Mouse (Mus musculus) 416B (cell line): ENCODE measurements around the gene Arhgap40.
A peak's percentile ranks its signal among the peaks of the same experiment; 100 is the strongest.

Experiments
- DNase-seq: peaks from one replicate; pipeline ENCODE4 v3.0.0; 2011; ENCODE audit warnings: low read depth

Gene Arhgap40

GRCm38 (mm10) chr2:158550067-158550466 is 37.5 kb downstream of the Arhgap40 start:
- peak; percentile 73 for DNase-seq

DNA sequence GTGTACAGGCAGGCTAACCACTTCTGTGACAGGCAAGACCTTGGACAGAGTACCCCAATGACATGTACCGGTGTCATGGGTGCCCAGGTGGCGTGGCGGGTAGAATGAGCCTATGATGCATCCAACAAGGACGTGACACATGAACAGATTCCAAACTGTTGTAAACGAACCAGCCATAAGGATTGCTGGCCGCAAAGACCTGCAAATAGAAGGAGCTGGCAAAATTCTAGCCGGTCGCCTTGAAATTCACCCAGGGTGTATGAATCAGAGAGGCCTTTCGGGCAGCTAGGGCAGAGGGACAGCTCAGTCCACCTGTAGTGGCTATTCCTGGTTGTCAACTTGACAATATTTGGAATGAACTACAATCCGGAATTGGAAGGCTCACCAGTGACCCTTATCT is 41.8 kb downstream of the Arhgap40 start:
- DNase-seq: no peak

- DNase-seq: peak; percentile 8
Measured at GRCm38 (mm10) chr2:158555252-158555651, 42.7 kb downstream of the Arhgap40 start.

GRCm38 (mm10) chr2:158555812-158556211 is 43.2 kb downstream of the Arhgap40 start:
- DNase-seq: peak; percentile 3

- DNase-seq: peak; percentile 44
Measured at GRCm38 (mm10) chr2:158556225-158556624, 43.6 kb downstream of the Arhgap40 start.

DNA sequence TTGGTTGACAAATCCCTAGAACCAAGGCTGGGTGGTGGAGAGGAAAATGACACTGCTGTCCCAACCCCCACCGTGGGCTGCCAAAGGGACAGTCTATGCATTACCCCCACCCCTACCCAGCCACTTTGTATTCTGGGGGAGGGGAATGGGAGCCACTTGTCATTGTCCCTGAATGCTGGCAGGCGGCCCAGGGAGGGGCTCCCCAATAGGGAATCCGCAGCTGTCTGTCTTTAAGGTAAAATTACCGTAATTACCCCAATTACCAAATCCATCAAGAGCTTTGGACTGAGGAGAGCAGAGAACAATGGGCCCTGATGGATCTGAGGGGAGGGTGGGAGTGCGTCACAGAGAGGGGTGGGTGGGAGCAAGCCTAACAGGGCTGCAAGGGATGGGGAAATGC is 44.2 kb downstream of the Arhgap40 start:
- DNase-seq: no peak

- DNase-seq: no peak
Measured at GRCm38 (mm10) chr2:158559945-158560344, 47.3 kb downstream of the Arhgap40 start.

GRCm38 (mm10) chr2:158560801-158561200 is 48.2 kb downstream of the Arhgap40 start:
- DNase-seq: no peak

DNA sequence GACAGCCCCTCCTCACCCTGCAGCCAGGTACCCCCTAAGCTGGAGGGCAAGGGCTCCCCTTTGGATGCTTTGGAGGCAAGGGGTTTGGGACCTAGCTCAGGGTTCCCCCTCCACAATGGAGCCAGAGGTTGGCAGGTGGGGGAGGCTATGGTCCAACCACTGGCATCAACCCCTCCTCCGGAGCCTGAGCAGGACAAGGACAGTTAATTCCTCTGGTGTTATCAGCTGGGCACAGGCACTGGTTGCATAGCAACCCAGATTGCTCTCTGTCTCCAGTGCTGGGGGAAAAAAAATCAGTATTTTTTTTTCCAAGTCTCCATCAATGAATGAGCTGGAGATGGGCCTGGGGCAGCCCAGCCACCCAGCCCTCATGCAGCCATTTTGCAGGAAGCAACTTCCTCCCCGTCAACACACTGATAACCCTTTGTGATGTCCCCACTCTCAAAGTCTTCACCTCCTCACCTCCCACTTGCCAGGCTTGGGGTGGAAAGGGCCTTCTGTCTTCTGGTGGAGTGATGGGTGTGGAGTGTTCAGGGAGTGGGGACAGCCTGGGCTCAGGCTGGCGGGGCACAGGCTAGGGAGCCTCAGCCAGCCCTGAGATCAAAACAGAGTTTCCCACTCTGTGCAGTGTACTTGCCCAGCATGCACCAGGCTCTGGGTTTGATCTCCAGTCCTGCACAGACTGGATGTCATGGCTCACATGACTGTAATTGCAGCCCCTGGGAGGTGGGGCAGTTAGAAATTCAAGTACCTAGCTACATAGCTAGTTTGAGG is 49.0 kb downstream of the Arhgap40 start:
- DNase-seq: no peak

GRCm38 (mm10) chr2:158570421-158571081 is 58.0 kb downstream of the Arhgap40 start:
- DNase-seq: peak; percentile 56

DNA sequence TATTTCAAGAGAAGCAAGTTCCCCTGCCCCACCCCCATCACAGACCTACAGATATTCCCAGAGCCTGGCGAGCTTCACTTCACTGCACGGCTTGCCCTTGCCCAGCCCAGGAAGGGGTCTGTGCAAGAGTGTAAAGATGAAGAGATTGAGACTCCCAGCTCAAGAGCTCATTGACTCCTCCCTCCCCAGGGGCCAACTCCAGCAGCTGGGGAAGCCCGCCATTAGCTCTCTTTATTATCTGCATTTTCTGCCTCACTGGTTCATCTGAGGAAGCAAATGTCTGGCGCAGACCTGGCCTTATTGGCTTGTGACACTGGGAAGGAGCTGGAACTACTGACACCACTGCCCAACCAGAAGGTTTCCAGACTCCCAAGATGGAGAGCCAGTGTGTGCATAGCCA is 67.4 kb downstream of the Arhgap40 start:
- no peak for DNase-seq

GRCm38 (mm10) chr2:158584621-158585358 is 72.2 kb downstream of the Arhgap40 start:
- DNase-seq: no peak

GRCm38 (mm10) chr2:158588524-158589271 is 76.1 kb downstream of the Arhgap40 start:
- no peak for DNase-seq

GRCm38 (mm10) chr2:158590495-158590894 is 77.9 kb downstream of the Arhgap40 start:
- DNase-seq: peak; percentile 18

DNA sequence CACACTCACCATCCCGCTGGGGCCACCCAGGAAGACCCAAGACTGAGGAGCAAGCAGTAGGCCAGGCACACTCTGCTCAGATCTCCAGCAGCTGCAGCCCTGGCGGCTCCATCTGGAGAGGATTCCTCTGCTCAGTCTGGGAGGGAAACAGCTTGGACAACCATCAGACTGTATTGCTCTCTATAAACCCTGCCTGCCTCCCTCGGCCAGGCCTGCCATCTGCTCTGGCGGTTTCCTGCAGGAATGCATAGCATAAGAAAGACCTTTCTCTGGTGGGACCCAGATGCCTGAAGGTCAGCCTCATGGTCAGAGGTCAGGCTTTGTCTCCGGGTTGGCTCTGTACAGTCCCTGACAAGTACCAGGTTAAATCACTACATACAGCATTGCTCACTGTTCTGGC is 78.7 kb downstream of the Arhgap40 start:
- DNase-seq: no peak

DNA sequence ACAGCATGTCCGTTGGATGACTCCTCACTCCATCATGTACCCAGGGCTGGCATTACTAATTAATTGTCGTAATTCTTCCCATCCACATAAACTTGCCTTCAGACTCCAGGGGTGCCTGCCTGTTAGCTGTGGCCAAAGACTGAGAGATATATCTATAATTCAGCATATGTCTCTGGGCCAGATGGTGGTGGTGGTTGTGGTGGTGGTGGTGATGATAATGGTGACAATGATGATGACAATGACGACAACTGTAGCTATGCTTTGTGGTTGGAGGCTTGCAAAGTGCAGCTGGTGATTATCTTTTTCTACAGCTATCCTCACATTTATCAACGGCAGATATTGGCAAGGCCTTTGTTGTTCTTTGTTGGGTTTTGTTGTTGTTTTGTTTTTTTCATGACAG is 80.8 kb downstream of the Arhgap40 start:
- no peak for DNase-seq

DNA sequence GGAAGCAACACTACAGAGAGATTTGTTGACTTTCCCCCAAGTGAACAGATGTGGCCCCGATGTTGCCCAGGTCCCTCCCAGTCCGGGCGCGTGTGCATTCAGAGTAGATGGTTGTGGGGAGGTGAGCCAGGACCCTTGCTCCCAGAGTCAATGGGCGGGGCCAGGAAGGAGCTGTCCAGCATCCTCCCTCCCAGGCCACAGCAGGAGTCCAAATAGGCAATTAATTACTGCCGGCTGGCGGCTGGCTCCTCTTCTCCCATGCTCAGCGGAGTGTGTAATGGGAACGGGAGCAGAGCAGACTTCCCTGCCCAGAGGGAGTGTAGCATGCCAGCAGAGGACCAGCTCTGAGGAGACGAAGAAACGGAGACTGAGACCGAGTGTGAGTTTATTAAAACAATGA is 82.5 kb downstream of the Arhgap40 start:
- DNase-seq: no peak

DNA sequence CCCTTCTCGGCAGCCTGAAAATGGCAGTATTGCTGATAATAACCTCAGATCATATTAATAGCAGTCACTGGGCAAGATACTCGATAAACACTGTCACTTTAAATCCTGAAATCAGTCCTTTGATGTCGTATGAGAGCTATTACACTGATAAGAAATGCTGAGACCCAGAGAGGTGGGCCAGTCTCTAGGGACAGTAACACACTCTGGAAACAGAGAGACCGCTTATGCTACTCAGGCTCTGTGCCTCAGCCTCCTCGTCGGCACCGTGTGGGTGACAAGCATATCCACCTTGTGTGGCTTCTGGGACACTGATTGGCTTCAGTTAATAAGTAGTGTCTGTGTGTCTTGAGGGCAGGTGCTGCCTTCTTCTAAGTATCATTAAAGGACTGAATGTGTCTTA is 83.0 kb downstream of the Arhgap40 start:
- no peak for DNase-seq

DNA sequence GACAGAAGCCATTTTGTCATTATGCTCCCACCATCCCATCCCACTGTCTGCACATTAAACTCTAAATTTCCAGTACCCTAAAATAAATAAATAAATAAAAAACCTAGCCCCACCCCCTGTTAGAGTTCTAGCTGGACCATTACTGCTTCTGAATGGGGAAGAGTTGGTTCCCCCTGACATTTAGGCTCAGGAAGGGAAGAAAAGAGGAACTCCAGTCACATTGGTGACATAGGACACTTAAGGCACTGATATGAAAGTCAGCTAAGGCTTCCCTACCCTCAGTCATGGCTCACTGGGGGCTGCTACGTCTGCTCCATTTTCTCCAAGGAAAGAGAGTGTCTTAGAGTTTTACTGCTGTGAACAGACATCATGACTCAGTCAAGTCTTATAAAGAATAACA is 84.2 kb downstream of the Arhgap40 start:
- DNase-seq: peak; percentile 8
